Mouse (Mus musculus): ENCODE measurements around the gene Nrxn3.

The Nrxn3 gene

DNA sequence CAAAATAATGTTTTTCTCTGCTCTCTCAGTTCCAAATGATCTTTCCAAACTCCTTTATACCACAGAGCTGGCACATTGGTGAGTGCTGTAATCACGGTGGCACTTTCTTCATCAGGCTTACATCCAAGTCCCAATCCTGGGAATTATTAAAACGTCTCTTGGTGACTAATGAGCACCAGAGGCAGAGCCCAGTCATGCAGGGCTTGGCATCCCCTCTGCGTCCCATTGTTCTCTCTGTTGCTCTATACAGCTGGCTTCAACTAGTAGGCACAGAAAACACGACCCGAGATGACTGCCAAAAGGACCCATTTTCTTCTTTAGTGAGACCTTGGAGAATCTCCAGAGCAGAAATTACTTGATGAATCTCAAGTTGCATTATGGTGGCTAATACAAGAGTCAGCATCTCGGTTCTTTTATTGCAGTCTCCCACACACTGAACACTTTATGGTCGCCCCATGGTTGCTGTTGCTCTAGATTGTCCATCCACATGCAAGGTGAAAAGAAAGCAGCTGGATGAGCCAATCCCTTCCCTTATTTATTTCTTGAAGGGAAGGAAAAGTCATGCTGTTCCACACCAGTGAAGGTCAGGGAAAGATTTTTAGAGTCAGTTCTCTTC lies 1552.1 kb downstream of the Nrxn3 start:
- no peak for DNase-seq (ENCODE audit: low read depth, low spot score)

DNA sequence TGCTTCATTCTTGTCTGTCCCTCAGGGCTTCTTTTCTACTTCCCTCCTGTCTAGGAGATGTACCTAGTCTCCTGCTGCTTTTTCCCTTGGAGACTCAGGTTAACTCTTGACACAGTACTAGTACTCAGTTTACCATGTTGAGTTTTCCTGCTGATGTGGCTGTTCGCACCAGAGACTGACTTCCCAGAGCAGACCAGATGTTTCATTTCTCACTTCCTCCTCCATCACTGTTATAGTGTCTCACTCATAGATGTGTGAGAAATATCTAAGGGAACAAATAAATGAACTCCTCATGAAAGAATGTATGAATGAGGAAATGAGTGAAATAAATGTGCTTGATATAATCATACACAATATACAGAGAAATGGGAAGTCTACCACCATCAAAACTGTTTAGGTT lies 1558.6 kb downstream of the Nrxn3 start:
- no peak for DNase-seq (ENCODE audit: low read depth, low spot score)

DNA sequence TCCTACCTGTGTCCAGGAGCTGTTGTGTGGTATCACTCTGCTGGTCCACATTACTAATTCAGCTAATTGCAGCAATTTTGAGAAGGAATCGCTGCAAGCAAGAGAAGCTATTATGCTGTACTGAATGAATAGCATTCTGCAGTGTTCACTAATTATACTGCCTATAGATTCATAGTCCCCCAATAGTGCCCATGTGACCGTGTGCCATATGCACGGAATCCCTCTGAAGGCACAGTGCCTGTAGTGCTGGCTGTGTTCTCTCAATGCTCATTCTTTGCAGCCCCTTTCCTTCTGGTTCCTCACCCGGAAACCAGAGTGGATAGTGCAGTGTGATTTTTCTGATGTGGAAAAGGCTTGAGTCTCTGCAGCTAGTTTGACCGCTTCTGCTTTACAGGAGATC lies 1560.3 kb downstream of the Nrxn3 start:
- DNase-seq (ENCODE audit: low read depth, low spot score), result no peak

DNA sequence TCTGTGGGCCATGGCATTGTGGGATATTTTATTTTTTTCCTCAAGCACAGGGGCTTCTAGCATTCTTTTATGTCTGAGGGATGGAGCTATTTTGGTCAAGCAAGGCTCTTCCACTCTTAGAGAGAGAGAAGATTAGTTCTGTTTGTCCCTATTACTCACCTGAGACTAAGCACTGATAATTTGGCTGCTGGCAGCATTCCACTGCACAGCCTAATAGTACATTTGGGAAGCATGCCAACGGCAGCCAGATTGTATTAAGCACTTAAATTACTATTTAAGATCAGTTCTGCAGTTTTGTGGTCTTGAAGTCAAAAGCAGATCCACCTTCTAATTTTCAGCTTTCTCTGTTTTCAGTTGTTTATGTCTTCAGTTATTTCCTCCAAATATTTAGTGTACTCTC lies 1580.0 kb downstream of the Nrxn3 start:
- no peak for DNase-seq (ENCODE audit: low read depth, low spot score)

DNA sequence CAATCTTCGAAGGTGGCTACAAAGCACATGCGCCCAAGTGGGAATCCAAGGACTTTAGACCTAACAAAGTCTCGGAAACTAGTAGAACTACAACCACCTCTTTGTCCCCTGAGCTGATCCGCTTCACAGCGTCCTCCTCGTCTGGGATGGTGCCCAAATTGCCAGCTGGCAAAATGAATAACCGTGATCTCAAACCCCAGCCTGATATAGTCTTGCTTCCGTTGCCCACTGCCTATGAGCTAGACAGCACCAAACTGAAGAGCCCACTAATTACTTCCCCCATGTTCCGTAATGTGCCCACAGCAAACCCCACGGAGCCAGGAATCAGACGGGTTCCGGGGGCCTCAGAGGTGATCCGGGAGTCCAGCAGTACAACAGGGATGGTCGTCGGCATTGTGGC lies 1609.1 kb downstream of the Nrxn3 start:
- DNase-seq (ENCODE audit: low read depth, low spot score), result no peak

DNA sequence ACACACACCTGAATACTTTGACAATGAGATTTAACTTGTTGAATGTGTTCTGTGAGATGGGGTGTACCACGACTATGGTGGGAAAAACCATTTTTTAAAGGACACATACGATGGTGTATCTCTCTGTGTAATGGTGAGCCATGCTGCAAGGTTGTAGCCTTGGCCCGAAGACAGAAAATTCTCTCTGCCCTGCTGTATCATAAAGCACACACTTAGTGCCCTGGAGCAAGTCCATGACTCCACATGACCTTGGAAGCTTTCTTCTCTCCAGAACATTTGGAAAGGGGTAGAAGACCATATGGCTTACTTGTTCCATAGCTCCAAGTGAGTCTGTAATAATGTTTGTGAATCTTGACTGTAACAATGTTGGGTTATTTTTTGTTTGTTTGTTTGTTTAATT lies 1609.8 kb downstream of the Nrxn3 start:
- DNase-seq (ENCODE audit: low read depth, low spot score), result no peak

DNA sequence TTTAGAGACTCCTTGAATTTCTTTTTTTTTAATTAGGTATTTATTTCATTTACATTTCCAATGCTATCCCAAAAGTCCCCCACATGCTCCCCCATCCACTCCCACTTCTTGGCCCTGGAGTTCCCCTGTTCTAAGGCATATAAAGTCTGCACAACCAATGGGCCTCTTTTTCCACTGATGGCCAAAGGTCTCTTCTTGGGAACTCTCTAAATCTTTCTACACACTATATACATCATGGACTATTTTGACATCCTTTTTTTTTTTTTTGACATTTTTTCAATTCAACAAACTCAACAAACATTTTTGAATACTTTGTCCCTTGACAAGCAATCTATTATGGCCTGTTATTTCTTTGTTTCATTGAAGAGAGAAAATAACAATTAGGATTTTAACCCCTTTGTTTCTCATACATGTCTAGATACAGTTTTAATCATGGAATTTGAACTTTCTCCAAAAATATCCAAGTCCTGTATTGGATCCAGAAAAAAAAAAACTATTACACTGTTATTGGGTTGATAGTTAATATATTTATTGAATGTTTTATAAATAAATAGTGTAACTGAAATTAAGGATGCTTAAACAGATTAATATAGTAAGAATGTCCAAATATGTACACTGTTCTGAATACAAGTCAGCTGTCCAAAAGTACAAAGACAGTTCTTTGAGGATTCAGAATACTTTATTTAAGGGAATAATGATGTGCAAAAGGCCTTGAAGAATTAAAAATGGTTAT lies 1615.0 kb downstream of the Nrxn3 start:
- no peak for DNase-seq (ENCODE audit: low read depth, low spot score)

DNA sequence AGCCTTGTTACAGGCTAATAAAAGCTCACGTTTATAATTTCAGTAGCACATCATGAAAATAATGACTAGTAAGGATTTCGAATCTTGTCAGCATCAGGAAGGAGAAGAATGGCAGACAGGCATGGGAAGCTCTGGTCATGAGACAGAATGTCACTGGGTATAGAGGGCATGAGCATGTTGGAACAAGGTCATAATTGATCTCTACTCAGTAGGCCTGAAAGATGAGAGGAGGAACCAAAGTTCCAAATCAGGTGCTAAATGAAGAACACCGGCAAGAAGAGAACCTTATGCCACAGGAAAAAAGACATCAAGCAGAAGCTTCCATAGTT lies 1615.5 kb downstream of the Nrxn3 start:
- no peak for DNase-seq (ENCODE audit: low read depth, low spot score)

Measured in WW6 (cell line).